Comparison of ENCODE assay signal across 11 mouse cellular contexts in genomic region chr7:109524763-109525162, GRCm38 (mm10). TPM values are rescaled to one million over a fixed set of nuclear protein-coding genes. Genes with fewer than 3 reads are reported as not detected.
DNase-seq lines count a peak whose midpoint lies in the region; ATAC-seq lines count a peak whose summit lies in the region.
"Had no signal": no experiment of that assay in that cellular context is flagged by ENCODE, and none has a peak within 500 bp of the region (broad histone marks: within the 10 kb centered on the region; RNA-seq: fewer than 3 reads in every experiment).

No protein-coding gene starts in this region.

- peak overlapping the region; percentile 73 for H3K27ac ChIP-seq in liver, embryonic 12.5 days
- H3K27ac ChIP-seq in liver, embryonic 13.5 days: peak overlapping the region; percentile 74

- H3K27me3 ChIP-seq in liver, embryonic 12.5 days (replicated peaks): no peaks in the 10 kb centered on the region
- no peaks in the 10 kb centered on the region for H3K27me3 ChIP-seq in liver, embryonic 13.5 days

- no peak overlapping the region for H3K9ac ChIP-seq in liver, embryonic 12.5 days
- H3K9ac ChIP-seq in liver, embryonic 13.5 days: no peak overlapping the region

- no peak for ATAC-seq in liver, embryonic 12.5 days
- no peak for ATAC-seq in liver, embryonic 13.5 days (ENCODE audit: low read depth)

- no peak overlapping the region for H3K4me3 ChIP-seq in liver, embryonic 12.5 days
- no peak overlapping the region for H3K4me3 ChIP-seq in liver, embryonic 13.5 days (replicated peaks)

- peaks cover 30% of the 10 kb centered on the region for H3K4me1 ChIP-seq in liver, embryonic 12.5 days
- H3K4me1 ChIP-seq in liver, embryonic 13.5 days (replicated peaks): peaks cover 45% of the 10 kb centered on the region

- no peaks in the 10 kb centered on the region for H3K9me3 ChIP-seq in liver, embryonic 12.5 days (replicated peaks)
- no peaks in the 10 kb centered on the region for H3K9me3 ChIP-seq in liver, embryonic 13.5 days (replicated peaks)

- WGBS in liver, embryonic 12.5 days (ENCODE audit: insufficient replicate concordance): 77% methylated on average over 3 of the region's 3 CpGs
- whole genome bisulfite sequencing in liver, embryonic 13.5 days (ENCODE audit: insufficient replicate concordance): 68% methylated on average over 3 of the region's 3 CpGs

- peak; percentile 9 for DNase-seq in embryo, embryonic 9.5 days (ENCODE audit: extremely low spot score)
- no peak for DNase-seq in embryo, embryonic 10 days (ENCODE audit: low spot score)
- DNase-seq in liver (no peak), ZHBTc4 (ENCODE audit: low read depth, low spot score) (peak; percentile 28)
- DNase-seq in liver, embryonic 13.5 days: no peak
- no peak for DNase-seq in ovary, postnatal 36 days (ENCODE audit: low spot score)
- DNase-seq in right cerebral cortex, postnatal 4 days: no peak
- DNase-seq: heart, postnatal 36 days; kidney, adult 18-20 months; right cerebral cortex, postnatal 25 days had no signal

- H3K4me2 ChIP-seq in liver, embryonic 12.5 days: no peak overlapping the region
- H3K4me2 ChIP-seq in liver, embryonic 13.5 days: no peak overlapping the region

- peaks cover 90% of the 10 kb centered on the region for H3K36me3 ChIP-seq in liver, embryonic 12.5 days
- H3K36me3 ChIP-seq in liver, embryonic 13.5 days: peaks cover 93% of the 10 kb centered on the region

RNA-seq across cellular contexts. Expression of gene Rpl27a, which starts 5.8 kb away (rescaled TPM):
- 122 and 125 TPM in 2 replicates for polyA plus RNA-seq in liver, embryonic 12.5 days (2016; fragmentation: Nextera tagmentation; extraction: Ambion mirVana)
- 112 and 118 TPM in 2 replicates for polyA plus RNA-seq in liver, embryonic 13.5 days (2015; fragmentation: Nextera tagmentation; extraction: Ambion mirVana)

RNA-seq across cellular contexts. Expression of gene Trim66, which starts 16.8 kb away (rescaled TPM):
- 0.04 TPM in 1 of 2 replicates, not detected in the other for polyA plus RNA-seq in liver, embryonic 12.5 days (2016; fragmentation: Nextera tagmentation; extraction: Ambion mirVana)
- polyA plus RNA-seq in liver, embryonic 13.5 days (2015; fragmentation: Nextera tagmentation; extraction: Ambion mirVana): 0.01 TPM in 2 replicates

Comparison
In these comparisons a context has a peak if more than half of its experiments do, and no peak if none do; other contexts are left out.
1. DNase-seq: peak in embryo, embryonic 9.5 days (single experiment) and ZHBTc4 (single experiment); none in embryo, embryonic 10 days (single experiment), liver (single experiment), liver, embryonic 13.5 days (single experiment), ovary, postnatal 36 days (single experiment) and right cerebral cortex, postnatal 4 days (single experiment).